ENCODE assay signal across 8 mouse cellular contexts in genomic region chr4:101439738-101440389, GRCm38 (mm10). TPM values are rescaled to one million over a fixed set of nuclear protein-coding genes. Genes with fewer than 3 reads are reported as not detected.
A peak's percentile ranks its signal among the peaks of the same experiment; 100 is the strongest.
DNase-seq lines count a peak whose midpoint lies in the region; ATAC-seq and TF ChIP-seq lines count a peak whose summit lies in the region.

No protein-coding gene starts in this region.

- no peak overlapping the region for H3K27ac ChIP-seq in midbrain, postnatal 0 days (ENCODE audit: low read depth, low read length)
- no peak overlapping the region for H3K27ac ChIP-seq in midbrain, embryonic 10.5 days (replicated peaks)
- peak overlapping the region; percentile 76 for H3K27ac ChIP-seq in cerebellum, adult 2 months (ENCODE audit: insufficient read depth, low read length)
- H3K27ac ChIP-seq in heart, embryonic 13.5 days (replicated peaks): peak overlapping the region; percentile 86
- H3K27ac ChIP-seq in liver, embryonic 13.5 days: no peak overlapping the region
- H3K27ac ChIP-seq in stomach, postnatal 0 days (replicated peaks): peak overlapping the region; percentile 65

- TF ChIP-seq CTCF in midbrain, postnatal 0 days (IDR thresholded peaks at IDR 0.05): no peak
- no peak for TF ChIP-seq CTCF in cerebellum, adult 2 months (IDR thresholded peaks at IDR 0.05; ENCODE audit: borderline replicate concordance, insufficient read depth, low read depth, low read length)
- TF ChIP-seq CTCF in stomach, postnatal 0 days (IDR thresholded peaks at IDR 0.05; ENCODE audit: low read depth): no peak

- DNase-seq in midbrain, postnatal 0 days (ENCODE audit: low spot score): peak; percentile 76
- no peak for DNase-seq in midbrain, embryonic 10.5 days (ENCODE audit: low spot score)
- peak; percentile 73 to 75 for DNase-seq in cerebellum, adult 2 months
- DNase-seq in liver, embryonic 13.5 days: no peak
- DNase-seq in stomach, postnatal 0 days (ENCODE audit: low spot score): peak; percentile 87
- DNase-seq in left cerebral cortex, adult 11 months (ENCODE audit: low spot score): no peak

- no peaks in the 10 kb centered on the region for H3K9me3 ChIP-seq in midbrain, postnatal 0 days (ENCODE audit: low read length)
- no peaks in the 10 kb centered on the region for H3K9me3 ChIP-seq in midbrain, embryonic 10.5 days (replicated peaks)
- H3K9me3 ChIP-seq in heart, embryonic 13.5 days: no peaks in the 10 kb centered on the region
- H3K9me3 ChIP-seq in liver, embryonic 13.5 days (replicated peaks): no peaks in the 10 kb centered on the region
- H3K9me3 ChIP-seq in stomach, postnatal 0 days (ENCODE audit: control insufficient read depth, low read length): no peaks in the 10 kb centered on the region

- no peak for TF ChIP-seq EP300 in stomach, postnatal 0 days (optimal IDR thresholded peaks at IDR 0.05)

- H3K4me1 ChIP-seq in midbrain, postnatal 0 days (ENCODE audit: insufficient read depth, low read length): no peaks in the 10 kb centered on the region; the same call in 1 of the 2 replicates
- peaks cover 3% of the 10 kb centered on the region; the same call in 1 of the 2 replicates for H3K4me1 ChIP-seq in midbrain, embryonic 10.5 days
- H3K4me1 ChIP-seq in cerebellum, adult 2 months (ENCODE audit: control insufficient read depth, insufficient read depth, low read length): peaks cover 63% of the 10 kb centered on the region
- H3K4me1 ChIP-seq in heart, embryonic 13.5 days: peaks cover 90% of the 10 kb centered on the region
- H3K4me1 ChIP-seq in liver, embryonic 13.5 days (replicated peaks): peaks cover 8% of the 10 kb centered on the region; the same call in 1 of the 2 replicates
- H3K4me1 ChIP-seq in stomach, postnatal 0 days (replicated peaks; ENCODE audit: control insufficient read depth, insufficient read depth): peaks cover 5% of the 10 kb centered on the region; the same call in 1 of the 2 replicates

- H3K4me3 ChIP-seq in midbrain, postnatal 0 days (ENCODE audit: low read depth, low read length): no peak overlapping the region
- no peak overlapping the region for H3K4me3 ChIP-seq in midbrain, embryonic 10.5 days
- H3K4me3 ChIP-seq in cerebellum, adult 2 months (replicated peaks; ENCODE audit: insufficient read depth, low read depth, low read length): no peak overlapping the region
- peak overlapping the region; percentile 14 for H3K4me3 ChIP-seq in heart, embryonic 13.5 days
- no peak overlapping the region for H3K4me3 ChIP-seq in liver, embryonic 13.5 days (replicated peaks)
- no peak overlapping the region for H3K4me3 ChIP-seq in stomach, postnatal 0 days (ENCODE audit: low read depth, low read length)

- no peak overlapping the region for H3K9ac ChIP-seq in midbrain, postnatal 0 days (replicated peaks; ENCODE audit: low read length, poor library complexity, severe bottlenecking)
- H3K9ac ChIP-seq in heart, embryonic 13.5 days: peak overlapping the region; percentile 73
- no peak overlapping the region for H3K9ac ChIP-seq in liver, embryonic 13.5 days
- no peak overlapping the region for H3K9ac ChIP-seq in stomach, postnatal 0 days (ENCODE audit: low read length)

- TF ChIP-seq POLR2A in cerebellum, adult 2 months (IDR thresholded peaks at IDR 0.05; ENCODE audit: borderline replicate concordance, insufficient read depth, low read length): no peak; the same call in 1 of the 2 replicates

- H3K36me3 ChIP-seq in midbrain, postnatal 0 days (ENCODE audit: insufficient read depth, low read length): no peaks in the 10 kb centered on the region
- H3K36me3 ChIP-seq in midbrain, embryonic 10.5 days: no peaks in the 10 kb centered on the region
- H3K36me3 ChIP-seq in heart, embryonic 13.5 days: no peaks in the 10 kb centered on the region
- H3K36me3 ChIP-seq in liver, embryonic 13.5 days: no peaks in the 10 kb centered on the region
- no peaks in the 10 kb centered on the region for H3K36me3 ChIP-seq in stomach, postnatal 0 days (ENCODE audit: control insufficient read depth, insufficient read depth, low read length)

- peak; percentile 49; the same call in 1 of the 2 replicates for ATAC-seq in midbrain, postnatal 0 days (ENCODE audit: low FRiP score)
- peak; percentile 75 for ATAC-seq in heart, embryonic 13.5 days (ENCODE audit: extremely low read depth, insufficient number of reproducible peaks, low FRiP score, low TSS enrichment)
- ATAC-seq in liver, embryonic 13.5 days (ENCODE audit: low read depth): peak; percentile 36; the same call in 1 of the 2 replicates
- ATAC-seq in stomach, postnatal 0 days (ENCODE audit: low FRiP score, low TSS enrichment): peak; percentile 90
- ATAC-seq in erythroid progenitor cell, adult 5-6 weeks (replicated peaks; ENCODE audit: low FRiP score, poor library complexity, severe bottlenecking): no peak

- H3K4me2 ChIP-seq in midbrain, postnatal 0 days (ENCODE audit: low read depth, low read length, poor library complexity, severe bottlenecking): no peak overlapping the region
- peak overlapping the region; percentile 61 for H3K4me2 ChIP-seq in heart, embryonic 13.5 days
- H3K4me2 ChIP-seq in liver, embryonic 13.5 days: no peak overlapping the region
- H3K4me2 ChIP-seq in stomach, postnatal 0 days (replicated peaks; ENCODE audit: low read depth): peak overlapping the region; percentile 29; the same call in 1 of the 2 replicates

- H3K27me3 ChIP-seq in midbrain, postnatal 0 days (ENCODE audit: insufficient read depth, low read length): no peaks in the 10 kb centered on the region
- no peaks in the 10 kb centered on the region for H3K27me3 ChIP-seq in midbrain, embryonic 10.5 days (ENCODE audit: low read depth, poor library complexity, severe bottlenecking)
- no peaks in the 10 kb centered on the region for H3K27me3 ChIP-seq in cerebellum, adult 2 months (ENCODE audit: control insufficient read depth, insufficient read depth, low read length)
- no peaks in the 10 kb centered on the region for H3K27me3 ChIP-seq in heart, embryonic 13.5 days (replicated peaks)
- no peaks in the 10 kb centered on the region for H3K27me3 ChIP-seq in liver, embryonic 13.5 days
- no peaks in the 10 kb centered on the region for H3K27me3 ChIP-seq in stomach, postnatal 0 days (ENCODE audit: control insufficient read depth, insufficient read depth, low read length)

- 70% methylated on average over 13 of the region's 13 CpGs for WGBS in midbrain, postnatal 0 days
- WGBS in midbrain, embryonic 10.5 days: 87% methylated on average over 13 of the region's 13 CpGs
- WGBS in cerebellum, adult 2 months: 8% methylated on average over 13 of the region's 13 CpGs
- WGBS in heart, embryonic 13.5 days: 7% methylated on average over 13 of the region's 13 CpGs
- 48% methylated on average over 13 of the region's 13 CpGs for WGBS in liver, embryonic 13.5 days (ENCODE audit: insufficient replicate concordance)
- 18% methylated on average over 13 of the region's 13 CpGs for WGBS in stomach, postnatal 0 days

RNA-seq across cellular contexts. Expression of gene Ak4, which starts 20.8 kb away (rescaled TPM):
- total RNA-seq in midbrain, postnatal 0 days (2014; rRNA removed): 11.8 and 19.7 TPM in 2 replicates
- polyA plus RNA-seq in midbrain, postnatal 0 days (2015; fragmentation: Nextera tagmentation; extraction: Ambion mirVana): 5.0 and 5.8 TPM in 2 replicates
- 35.7 and 47.8 TPM in 2 replicates for polyA plus RNA-seq in midbrain, embryonic 10.5 days (2016; fragmentation: Nextera tagmentation; extraction: Ambion mirVana)
- polyA plus RNA-seq in cerebellum, adult 2 months (2012; rRNA removed): 56.6 and 76.5 TPM in 2 replicates
- polyA plus RNA-seq in heart, embryonic 13.5 days (2015; fragmentation: Nextera tagmentation; extraction: Ambion mirVana): 18.9 and 22.1 TPM in 2 replicates
- polyA plus RNA-seq in liver, embryonic 13.5 days (2015; fragmentation: Nextera tagmentation; extraction: Ambion mirVana): 7.1 and 9.4 TPM in 2 replicates
- 15.8 and 16.4 TPM in 2 replicates for polyA plus RNA-seq in stomach, postnatal 0 days (2015; fragmentation: Nextera tagmentation; extraction: Ambion mirVana)
- 0.42 and 0.72 TPM in 2 replicates for total RNA-seq in erythroid progenitor cell, adult 5-6 weeks (2015; ENCODE audit: low replicate concordance)
- total RNA-seq in erythroid progenitor cell, adult 5-6 weeks (2017; ENCODE audit: low replicate concordance): 0.13 TPM in 1 of 2 replicates, not detected in the other

RNA-seq across cellular contexts. Expression of gene Dnajc6, which starts 56.6 kb away (rescaled TPM):
- 208 and 225 TPM in 2 replicates for total RNA-seq in midbrain, postnatal 0 days (2014; rRNA removed)
- polyA plus RNA-seq in midbrain, postnatal 0 days (2015; fragmentation: Nextera tagmentation; extraction: Ambion mirVana): 74.9 and 79.0 TPM in 2 replicates
- polyA plus RNA-seq in midbrain, embryonic 10.5 days (2016; fragmentation: Nextera tagmentation; extraction: Ambion mirVana): 1.2 and 3.0 TPM in 2 replicates
- polyA plus RNA-seq in cerebellum, adult 2 months (2012; rRNA removed): 109 and 126 TPM in 2 replicates
- polyA plus RNA-seq in heart, embryonic 13.5 days (2015; fragmentation: Nextera tagmentation; extraction: Ambion mirVana): 0.16 and 0.39 TPM in 2 replicates
- polyA plus RNA-seq in liver, embryonic 13.5 days (2015; fragmentation: Nextera tagmentation; extraction: Ambion mirVana): 0.12 and 0.14 TPM in 2 replicates
- 0.81 and 0.83 TPM in 2 replicates for polyA plus RNA-seq in stomach, postnatal 0 days (2015; fragmentation: Nextera tagmentation; extraction: Ambion mirVana)
- total RNA-seq in erythroid progenitor cell, adult 5-6 weeks (2015; ENCODE audit: low replicate concordance): 2.9 and 3.4 TPM in 2 replicates
- total RNA-seq in erythroid progenitor cell, adult 5-6 weeks (2017; ENCODE audit: low replicate concordance): 1.3 and 11.2 TPM in 2 replicates

Comparison
In these comparisons a context has a peak if more than half of its experiments do, and no peak if none do; other contexts are left out.
1. DNase-seq: peak in midbrain, postnatal 0 days (single experiment), cerebellum, adult 2 months (2 of 2) and stomach, postnatal 0 days (single experiment); none in midbrain, embryonic 10.5 days (single experiment), liver, embryonic 13.5 days (single experiment) and left cerebral cortex, adult 11 months (single experiment).
2. RNA of gene Dnajc6, which starts 56.6 kb away (polyA plus RNA-seq): 109 to 126 TPM in cerebellum, adult 2 months and 74.9 to 79.0 TPM in midbrain, postnatal 0 days; 1.2 to 3.0 TPM in midbrain, embryonic 10.5 days, 0.81 to 0.83 TPM in stomach, postnatal 0 days, 0.16 to 0.39 TPM in heart, embryonic 13.5 days and 0.12 to 0.14 TPM in liver, embryonic 13.5 days; every median in the first group is over 10 times any median in the second.
3. H3K27ac ChIP-seq: peak in cerebellum, adult 2 months (single experiment), heart, embryonic 13.5 days (single experiment) and stomach, postnatal 0 days (single experiment); none in midbrain, postnatal 0 days (single experiment), midbrain, embryonic 10.5 days (single experiment) and liver, embryonic 13.5 days (single experiment).
4. H3K4me2 ChIP-seq: peak in heart, embryonic 13.5 days (single experiment) and stomach, postnatal 0 days (single experiment); none in midbrain, postnatal 0 days (single experiment) and liver, embryonic 13.5 days (single experiment).